Mouse (Mus musculus) fibroblast of lung, adult 2 months (primary cell): ENCODE data around the gene Stpg3.
A peak's percentile ranks its signal among the peaks of the same experiment; 100 is the strongest.

Experiments used
- DNase-seq: peaks from one replicate; pipeline ENCODE4 v3.0.0-alpha.2; 2011; ENCODE audit warnings: low read depth

Stpg3 gene

GRCm38 (mm10) chr2:25207593-25207992, 6.8 kb downstream of the Stpg3 start:
- no peak for DNase-seq

GRCm38 (mm10) chr2:25203631-25204214, 10.7 kb downstream of the Stpg3 start:
- DNase-seq: no peak

- DNase-seq: no peak
Measured at GRCm38 (mm10) chr2:25200631-25201030, 13.8 kb downstream of the Stpg3 start.

GRCm38 (mm10) chr2:25197946-25198345, 16.5 kb downstream of the Stpg3 start:
- DNase-seq: no peak

- DNase-seq: no peak
Measured at GRCm38 (mm10) chr2:25197191-25197590, 17.2 kb downstream of the Stpg3 start.

GRCm38 (mm10) chr2:25196172-25196954, 18.1 kb downstream of the Stpg3 start, which contains the start of gene Tor4a:
Gene Tor4a (minus strand): TSS chr2:25196886.
- DNase-seq: peak; percentile 76

- DNase-seq: no peak
Measured at GRCm38 (mm10) chr2:25195211-25196156, 19.0 kb downstream of the Stpg3 start.

- no peak for DNase-seq
Measured at GRCm38 (mm10) chr2:25194486-25195171, 19.8 kb downstream of the Stpg3 start.

GRCm38 (mm10) chr2:25194006-25194405, 20.4 kb downstream of the Stpg3 start:
- no peak for DNase-seq

- peak; percentile 87 for DNase-seq
Measured at GRCm38 (mm10) chr2:25193330-25193770, 21.1 kb downstream of the Stpg3 start.

GRCm38 (mm10) chr2:25187841-25188240, 26.6 kb downstream of the Stpg3 start:
- DNase-seq: no peak

- no peak for DNase-seq
Measured at GRCm38 (mm10) chr2:25186575-25186930, 27.9 kb downstream of the Stpg3 start.

GRCm38 (mm10) chr2:25185625-25186574, 28.5 kb downstream of the Stpg3 start:
- DNase-seq: no peak

GRCm38 (mm10) chr2:25184496-25184895, 29.9 kb downstream of the Stpg3 start:
- no peak for DNase-seq

- DNase-seq: no peak
Measured at GRCm38 (mm10) chr2:25183336-25183735, 31.1 kb downstream of the Stpg3 start.

GRCm38 (mm10) chr2:25182664-25183063, 31.8 kb downstream of the Stpg3 start:
- no peak for DNase-seq

GRCm38 (mm10) chr2:25181891-25182397, 32.5 kb downstream of the Stpg3 start:
- no peak for DNase-seq

- no peak for DNase-seq
Measured at GRCm38 (mm10) chr2:25180973-25181890, 33.2 kb downstream of the Stpg3 start.

GRCm38 (mm10) chr2:25180478-25180903, 33.9 kb downstream of the Stpg3 start, which contains the start of gene Nrarp:
Gene Nrarp (plus strand): TSS chr2:25180758.
- DNase-seq: no peak
